Mouse (Mus musculus) neutrophil, adult 5-6 weeks (primary cell): ENCODE measurements around the gene Scmh1. TPM values are rescaled to one million over a fixed set of nuclear protein-coding genes. Genes with fewer than 3 reads are reported as not detected.

Experiments used
- ATAC-seq: fragments of 151-379, 151-347 bp; 2 replicates; pipeline ENCODE4 v1.8.0; 2017; ENCODE audit warnings: mild to moderate bottlenecking, moderate TSS enrichment; ENCODE audit not compliant: insufficient number of reproducible peaks, poor library complexity, low FRiP score, severe bottlenecking; ENCODE audit errors: extremely low read depth
- total RNA-seq: library from RNA; stranded (forward); fragments of 200-1000 nt; gene quantifications from 2 replicates; pipeline ENCODE4 v1.2.3, GENCODE M21; 2017

The Scmh1 gene
- total RNA-seq, 1 experiment from 2014 or later: 15.4 TPM

GRCm38 (mm10) chr4:120522351-120522750 is 117.3 kb downstream of the Scmh1 start:
- no peak for ATAC-seq

- no peak for ATAC-seq
Observed at GRCm38 (mm10) chr4:120523092-120523491, 118.0 kb downstream of the Scmh1 start.

- ATAC-seq: no peak
Observed at GRCm38 (mm10) chr4:120528171-120528570, 123.1 kb downstream of the Scmh1 start.

GRCm38 (mm10) chr4:120531986-120532385 is 126.9 kb downstream of the Scmh1 start, which contains the start of gene Slfnl1:
Slfnl1 (plus strand) TSS chr4:120532231.
- no peak for ATAC-seq

GRCm38 (mm10) chr4:120538664-120539063 is 133.6 kb downstream of the Scmh1 start:
- no peak for ATAC-seq

GRCm38 (mm10) chr4:120544896-120545295 is 139.8 kb downstream of the Scmh1 start:
- ATAC-seq: no peak

GRCm38 (mm10) chr4:120556592-120556991 is 151.5 kb downstream of the Scmh1 start:
- no peak for ATAC-seq

- ATAC-seq: no peak
Observed at GRCm38 (mm10) chr4:120565726-120566125, 160.6 kb downstream of the Scmh1 start.

GRCm38 (mm10) chr4:120568005-120568404 is 162.9 kb downstream of the Scmh1 start:
- ATAC-seq: no peak

- no peak for ATAC-seq
Observed at GRCm38 (mm10) chr4:120569025-120569424, 163.9 kb downstream of the Scmh1 start.

GRCm38 (mm10) chr4:120569486-120570437 is 164.7 kb downstream of the Scmh1 start, which contains the start of gene Ctps:
Ctps (minus strand) TSS chr4:120570276.
- peak; percentile 89 for ATAC-seq

GRCm38 (mm10) chr4:120570438-120571069 is 165.5 kb downstream of the Scmh1 start:
- no peak for ATAC-seq

- no peak for ATAC-seq
Observed at GRCm38 (mm10) chr4:120571070-120571464, 166.0 kb downstream of the Scmh1 start.

- ATAC-seq: no peak
Observed at GRCm38 (mm10) chr4:120571691-120572090, 166.6 kb downstream of the Scmh1 start.

Other genes with a start within 250 kb of the Scmh1 start
- gene Edn2, start 244.1 kb upstream of the Scmh1 start, total RNA-seq: not detected in 2 replicates
- not detected in 2 replicates for gene Foxo6, start 117.9 kb upstream of the Scmh1 start, total RNA-seq
- gene Slfnl1, start 127.0 kb downstream of the Scmh1 start, total RNA-seq: 0.35 TPM in 1 of 2 replicates, not detected in the other
- 8.7 and 9.5 TPM in 2 replicates for gene Ctps, start 165.0 kb downstream of the Scmh1 start, total RNA-seq
- not detected in 2 replicates for gene Gm8439, start 183.5 kb downstream of the Scmh1 start, total RNA-seq